ENCODE assay signal across 23 mouse cellular contexts in the genomic region with DNA sequence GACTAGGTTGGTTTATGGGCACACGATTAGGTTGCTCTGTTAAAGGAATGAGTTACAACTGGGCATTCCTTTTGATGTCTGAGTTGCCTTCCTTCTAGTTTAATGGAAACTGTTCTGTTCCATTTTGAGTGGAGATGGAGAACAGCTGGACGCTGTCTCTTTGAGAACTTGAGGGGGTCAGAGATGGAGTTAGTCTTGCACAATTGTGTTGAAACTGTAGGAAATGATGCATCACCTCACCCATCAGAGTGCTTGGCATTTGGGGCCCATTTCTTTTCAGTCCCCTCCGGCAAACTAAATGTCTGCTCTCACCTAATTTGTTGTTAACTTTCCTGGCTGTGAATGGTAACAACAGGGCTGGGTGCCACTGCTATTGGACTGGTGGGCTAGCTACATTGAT.
A peak's percentile ranks its signal among the peaks of the same experiment; 100 is the strongest.
DNase-seq lines count a peak whose midpoint lies in the region; ATAC-seq lines count a peak whose summit lies in the region.
"Had no signal": no experiment of that assay in that cellular context is flagged by ENCODE, and none has a peak within 500 bp of the region (broad histone marks: within the 10 kb centered on the region; RNA-seq: fewer than 3 reads in every experiment).

No protein-coding gene starts in this region.

- no peak overlapping the region for H3K27ac ChIP-seq in heart, embryonic 12.5 days (ENCODE audit: poor library complexity, severe bottlenecking)
- H3K27ac ChIP-seq: hindbrain, embryonic 12.5 days; hindbrain, postnatal 0 days; intestine, embryonic 15.5 days; limb, embryonic 13.5 days had no signal

- no peak overlapping the region for H3K4me3 ChIP-seq in heart, embryonic 12.5 days
- H3K4me3 ChIP-seq: erythroblast, embryonic 14.5 days; hindbrain, embryonic 12.5 days; intestine, embryonic 15.5 days; limb, embryonic 13.5 days had no signal

- 78% methylated on average over 3 of the region's 3 CpGs for WGBS in heart, embryonic 12.5 days

- H3K4me1 ChIP-seq in heart, embryonic 12.5 days (replicated peaks), result no peaks in the 10 kb centered on the region
- H3K4me1 ChIP-seq: hindbrain, embryonic 12.5 days; intestine, embryonic 15.5 days; limb, embryonic 13.5 days had no signal

- no peaks in the 10 kb centered on the region for H3K36me3 ChIP-seq in heart, embryonic 12.5 days
- H3K36me3 ChIP-seq: hindbrain, embryonic 12.5 days; intestine, embryonic 15.5 days; limb, embryonic 13.5 days had no signal

- no peak overlapping the region for H3K4me2 ChIP-seq in heart, embryonic 12.5 days
- H3K4me2 ChIP-seq: hindbrain, embryonic 12.5 days; intestine, embryonic 15.5 days; limb, embryonic 13.5 days; liver, embryonic 11.5 days; midbrain, embryonic 11.5 days had no signal

- H3K9me3 ChIP-seq in heart, embryonic 12.5 days (replicated peaks), result no peaks in the 10 kb centered on the region; the same call in 1 of the 2 replicates
- H3K9me3 ChIP-seq: hindbrain, embryonic 12.5 days; intestine, embryonic 15.5 days; limb, embryonic 13.5 days had no signal

- no peaks in the 10 kb centered on the region for H3K27me3 ChIP-seq in heart, embryonic 12.5 days (replicated peaks)
- H3K27me3 ChIP-seq: hindbrain, embryonic 12.5 days; intestine, embryonic 15.5 days; limb, embryonic 13.5 days had no signal

- no peak overlapping the region for H3K9ac ChIP-seq in heart, embryonic 12.5 days
- H3K9ac ChIP-seq: forebrain, postnatal 0 days; hindbrain, embryonic 12.5 days; intestine, embryonic 15.5 days; limb, embryonic 13.5 days had no signal

- ATAC-seq in heart, embryonic 12.5 days (ENCODE audit: insufficient number of reproducible peaks, low FRiP score), result no peak
- ATAC-seq: activated CD4-positive, CD25-positive, alpha-beta regulatory T cell, adult 4 months; forebrain, postnatal 0 days; hindbrain, postnatal 0 days; intestine, embryonic 15.5 days; midbrain, embryonic 16.5 days had no signal

- peak; percentile 27 for DNase-seq in heart, adult 11 months
- DNase-seq in kidney, postnatal 14 days, result peak; percentile 14
- no peak for DNase-seq in kidney, adult 8-10 months
- DNase-seq in lung, postnatal 25 days (ENCODE audit: low spot score), result peak; percentile 42
- no peak for DNase-seq in thymus, adult 18-20 months
- DNase-seq in layer of hippocampus, adult 11-12 months (ENCODE audit: low spot score), result no peak
- DNase-seq: adrenal gland, adult 2 months; adrenal gland, postnatal 36 days; cerebellum, adult 18-20 months; cerebellum, postnatal 10 days; forebrain, postnatal 0 days; heart, postnatal 14 days; right cerebral cortex, adult 18-20 months had no signal

Comparison
In these comparisons a context has a peak if more than half of its experiments do, and no peak if none do; other contexts are left out.
1. DNase-seq: peak in heart, adult 11 months (single experiment), kidney, postnatal 14 days (single experiment) and lung, postnatal 25 days (single experiment); none in kidney, adult 8-10 months (0 of 2), thymus, adult 18-20 months (0 of 2) and layer of hippocampus, adult 11-12 months (single experiment).